Mouse (Mus musculus): ENCODE data around the gene Il12rb2. TPM values are rescaled to one million over a fixed set of nuclear protein-coding genes. Genes with fewer than 3 reads are reported as not detected.

Il12rb2 gene
- polyA plus RNA-seq, 1 experiment from 2014 or later: 0.18 TPM

DNA sequence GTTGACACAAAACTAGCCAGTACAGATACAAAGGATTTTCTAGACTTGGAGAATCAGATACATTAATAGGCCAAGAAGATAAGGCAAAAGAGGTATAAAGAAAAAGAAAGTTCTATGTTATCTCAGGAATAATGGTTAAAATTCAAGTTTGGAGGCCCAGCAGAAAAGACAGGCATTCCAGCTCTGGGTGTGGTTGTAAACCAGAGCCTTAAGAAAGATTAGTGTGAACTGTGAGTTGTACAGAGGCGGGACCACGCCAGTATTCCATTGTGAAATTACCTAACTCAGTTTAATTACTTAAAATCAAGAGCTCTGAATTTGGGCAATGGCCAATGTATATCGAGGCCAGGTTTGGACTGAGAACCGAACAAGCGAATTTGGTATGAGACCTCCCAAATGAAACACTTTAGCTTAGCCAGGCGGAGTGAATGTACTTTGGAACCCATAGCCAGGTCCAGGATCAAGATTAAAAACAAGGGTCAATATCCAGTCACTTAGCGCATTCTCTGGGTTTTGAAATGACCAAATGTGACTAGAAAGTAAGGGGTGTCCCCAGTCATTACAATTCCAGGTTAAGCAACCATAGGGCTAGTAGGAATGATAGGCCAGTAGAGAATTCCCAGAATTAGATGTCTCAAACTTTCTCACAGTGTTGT, 132.1 kb downstream of the Il12rb2 start:
- H3K9me3 ChIP-seq (ENCODE audit: control insufficient read depth, low read length): no peaks in the 10 kb centered on the region
- no peak overlapping the region for H3K4me3 ChIP-seq (ENCODE audit: low read length)
- H3K36me3 ChIP-seq (ENCODE audit: control insufficient read depth, insufficient read depth, low read length): no peaks in the 10 kb centered on the region
- H3K27ac ChIP-seq (ENCODE audit: low read length): no peak overlapping the region
- no peaks in the 10 kb centered on the region for H3K4me1 ChIP-seq (replicated peaks; ENCODE audit: control insufficient read depth, insufficient read depth, low read length)
- no peak for ATAC-seq (ENCODE audit: low read depth)
- H3K27me3 ChIP-seq (ENCODE audit: control insufficient read depth, insufficient read depth, low read depth, low read length): no peaks in the 10 kb centered on the region
- 89% methylated on average over 7 of the region's 7 CpGs for WGBS
- no peak overlapping the region for H3K4me2 ChIP-seq (ENCODE audit: low read depth, low read length)
- no peak overlapping the region for H3K9ac ChIP-seq (ENCODE audit: low read length)

Other genes starting within 250 kb of the Il12rb2 start
- 290 and 318 TPM in 2 replicates for gene Serbp1, start 138.0 kb downstream of the Il12rb2 start, polyA plus RNA-seq (2015; fragmentation: Nextera tagmentation; extraction: Ambion mirVana)
- gene Il23r, start 115.7 kb upstream of the Il12rb2 start, polyA plus RNA-seq (2015; fragmentation: Nextera tagmentation; extraction: Ambion mirVana): 0.08 TPM in 1 of 2 replicates, not detected in the other
- gene Tacstd2, start 159.6 kb upstream of the Il12rb2 start, polyA plus RNA-seq (2015; fragmentation: Nextera tagmentation; extraction: Ambion mirVana): 21.0 and 26.1 TPM in 2 replicates

Measured in lung, embryonic 16.5 days (tissue).